Mouse (Mus musculus): ENCODE data around the gene Vmn1r201. TPM values are rescaled to one million over a fixed set of nuclear protein-coding genes. Genes with fewer than 3 reads are reported as not detected.

Vmn1r201 gene
- total RNA-seq (2017), result not detected in 2 replicates

- ATAC-seq (ENCODE audit: extremely low read depth, insufficient number of reproducible peaks, low FRiP score, poor library complexity, severe bottlenecking), result no peak
These were observed at the start of gene Vmn1r201 for GRCm38 (mm10) chr13:22471623-22472022. Vmn1r201 (plus strand) TSS chr13:22471923.

DNA sequence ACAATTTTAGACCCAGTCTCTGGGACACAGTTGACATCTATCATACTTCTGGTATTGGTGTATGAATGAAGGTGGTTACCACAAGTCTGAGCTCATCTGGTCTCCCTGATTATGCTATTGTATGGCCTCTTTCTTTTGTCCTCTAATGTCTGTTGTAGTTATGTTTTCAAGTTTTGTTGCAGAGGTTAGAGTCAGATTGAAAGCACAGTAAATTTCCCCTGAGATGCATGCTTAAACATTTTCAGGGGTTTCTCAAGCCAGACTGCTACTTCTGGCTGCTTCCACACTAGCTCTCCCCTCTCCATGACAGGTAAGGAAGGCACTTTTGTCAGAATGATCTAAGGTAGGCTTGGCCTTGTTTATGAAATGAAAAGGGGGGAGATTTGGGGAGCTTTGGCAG is 16.6 kb upstream of the Vmn1r201 start:
- ATAC-seq (ENCODE audit: extremely low read depth, insufficient number of reproducible peaks, low FRiP score, poor library complexity, severe bottlenecking), result no peak

DNA sequence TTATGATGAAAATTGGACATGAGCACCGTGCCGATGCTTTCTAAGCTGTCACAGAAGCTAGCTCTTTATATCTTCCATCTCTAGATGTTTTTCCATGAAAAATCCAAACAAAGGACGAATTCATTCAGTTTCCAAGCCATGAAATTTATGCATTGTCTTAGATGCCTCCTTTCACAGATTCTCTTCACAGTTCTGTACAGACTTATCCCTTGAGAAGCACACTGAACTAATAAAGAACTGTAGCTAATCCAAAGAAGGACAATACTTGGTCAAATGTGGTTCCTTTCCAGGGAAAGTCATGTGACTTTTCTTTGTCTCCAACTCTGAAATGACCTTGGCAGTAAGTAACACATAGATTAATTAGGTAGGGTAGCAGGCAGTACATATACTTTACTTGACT is 30.7 kb downstream of the Vmn1r201 start:
- ATAC-seq (ENCODE audit: extremely low read depth, insufficient number of reproducible peaks, low FRiP score, poor library complexity, severe bottlenecking), result no peak

DNA sequence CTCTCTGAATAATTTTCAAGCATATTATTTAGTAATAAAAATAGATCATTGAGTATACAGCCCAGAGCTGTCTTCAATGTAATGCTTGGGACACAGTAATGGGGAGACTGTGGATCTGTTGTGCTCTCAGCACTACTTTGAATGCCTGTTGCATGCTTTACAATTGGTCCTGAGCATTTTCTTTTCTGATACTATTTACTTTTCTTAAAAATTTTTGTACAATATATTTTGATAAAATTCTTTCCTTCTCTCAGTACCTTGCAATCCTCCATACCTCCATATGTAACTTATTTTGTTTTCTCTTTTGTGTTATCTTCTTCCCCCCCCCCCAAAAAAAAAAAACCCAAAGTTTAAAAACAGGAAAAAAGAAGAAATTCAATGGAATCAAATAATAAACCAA is 33.6 kb downstream of the Vmn1r201 start, which contains the start of gene Vmn1r202:
Gene Vmn1r202 (minus strand): TSS at position 101 of the 400 bp plus-strand sequence.
- ATAC-seq (ENCODE audit: extremely low read depth, insufficient number of reproducible peaks, low FRiP score, poor library complexity, severe bottlenecking), result no peak

GRCm38 (mm10) chr13:22517814-22518213 is 46.1 kb downstream of the Vmn1r201 start, which contains the start of gene Vmn1r203:
Vmn1r203 (plus strand) TSS chr13:22518114.
- no peak for ATAC-seq (ENCODE audit: extremely low read depth, insufficient number of reproducible peaks, low FRiP score, poor library complexity, severe bottlenecking)

Other genes with a start within 250 kb of the Vmn1r201 start
- 0.12 TPM in 1 of 2 replicates, not detected in the other for gene Vmn1r193, start 248.8 kb upstream of the Vmn1r201 start, total RNA-seq (2017)
- 0.93 TPM in 1 of 2 replicates, not detected in the other for gene Vmn1r194, start 227.7 kb upstream of the Vmn1r201 start, total RNA-seq (2017)
- gene Vmn1r195, start 201.4 kb upstream of the Vmn1r201 start, total RNA-seq (2017), result not detected in 2 replicates
- gene Vmn1r196, start 182.0 kb upstream of the Vmn1r201 start, total RNA-seq (2017), result not detected in 2 replicates
- gene Vmn1r197, start 147.3 kb upstream of the Vmn1r201 start, total RNA-seq (2017), result not detected in 2 replicates
- gene Vmn1r198, start 121.6 kb upstream of the Vmn1r201 start, total RNA-seq (2017), result 0.12 TPM in 2 replicates
- not detected in 2 replicates for gene Vmn1r199, start 92.1 kb upstream of the Vmn1r201 start, total RNA-seq (2017)
- gene Vmn1r200, start 81.5 kb upstream of the Vmn1r201 start, total RNA-seq (2017), result not detected in 2 replicates
- gene Vmn1r202, start 33.5 kb downstream of the Vmn1r201 start, total RNA-seq (2017), result not detected in 2 replicates
- gene Vmn1r203, start 46.2 kb downstream of the Vmn1r201 start, total RNA-seq (2017), result 0.25 TPM in 1 of 2 replicates, not detected in the other
- gene Vmn1r204, start 81.3 kb downstream of the Vmn1r201 start, total RNA-seq (2017), result not detected in 2 replicates
- gene Vmn1r205, start 121.1 kb downstream of the Vmn1r201 start, total RNA-seq (2017), result not detected in 2 replicates
- not detected in 2 replicates for gene Vmn1r206, start 152.3 kb downstream of the Vmn1r201 start, total RNA-seq (2017)

All from neutrophil, adult 5-6 weeks (primary cell).